Mouse (Mus musculus) adrenal gland (tissue): ENCODE results near the gene Gm8332.
"Not testable (repeated sequence)": the region's sequence is repeated elsewhere in the genome, so short reads cannot be mapped to it uniquely, and the experiment has no call there.

ENCODE experiments used
- intact Hi-C: fragments of 180-260 bp; cut with DNase I; formaldehyde crosslinking; loops from one replicate; pipeline ENCODE4 v1.15.1; 2025
- long read RNA-seq, 2 experiments: library from polyadenylated mRNA; unstranded; transcript quantifications; one replicate each; pipeline ENCODE4 v2.0.0; 2020; ENCODE audit warnings: borderline replicate concordance in 1 of 2; ENCODE audit not compliant: insufficient replicate concordance in 1 of 2

Gm8332 gene
- long read RNA-seq, experiment 1, result 0 reads
- long read RNA-seq, experiment 2, result 0 reads

DNA sequence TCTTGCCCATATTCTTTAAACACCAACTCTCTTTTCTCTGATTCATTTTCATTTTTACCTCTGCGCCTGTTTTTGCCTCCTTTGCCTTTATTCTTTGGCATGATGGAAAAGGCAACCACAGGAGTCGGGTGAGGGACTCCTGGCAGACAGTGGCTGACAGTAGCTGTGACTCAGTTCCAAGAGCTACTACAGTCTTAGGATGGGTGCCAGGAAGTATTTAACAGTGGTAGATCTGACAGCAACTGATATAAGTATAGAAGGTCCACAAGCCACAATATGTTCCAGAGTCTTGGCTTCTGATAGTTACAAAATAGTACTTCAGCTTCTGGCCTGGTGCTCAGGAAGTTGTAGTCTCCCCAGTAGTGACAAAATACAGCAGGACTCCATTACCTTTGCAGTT is at the start of gene Gm8332:
Gene Gm8332, minus strand, starts transcription at position 101 of the 400 bp plus-strand sequence.
- intact Hi-C loops, result not testable (repeated sequence)

DNA sequence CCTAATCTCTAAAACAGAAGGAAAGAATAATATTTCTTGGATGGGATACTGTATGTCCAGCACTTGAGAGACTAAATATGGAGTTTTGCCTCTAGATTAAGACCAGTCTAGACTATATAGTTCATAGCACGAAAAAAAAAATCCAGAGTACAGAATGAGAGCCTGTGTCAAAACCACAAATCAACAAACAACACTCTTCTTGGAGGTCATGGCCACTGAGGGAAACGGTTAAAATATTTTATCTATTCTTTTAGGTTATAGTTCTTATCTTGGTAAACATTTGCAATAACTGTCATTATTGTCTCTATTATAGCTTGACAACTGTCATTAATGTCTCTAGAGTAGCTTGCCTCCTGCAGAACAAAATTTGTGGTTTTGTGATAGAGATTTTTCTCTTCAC is 47.3 kb upstream of the Gm8332 start:
- intact Hi-C loops, result not testable (repeated sequence)

DNA sequence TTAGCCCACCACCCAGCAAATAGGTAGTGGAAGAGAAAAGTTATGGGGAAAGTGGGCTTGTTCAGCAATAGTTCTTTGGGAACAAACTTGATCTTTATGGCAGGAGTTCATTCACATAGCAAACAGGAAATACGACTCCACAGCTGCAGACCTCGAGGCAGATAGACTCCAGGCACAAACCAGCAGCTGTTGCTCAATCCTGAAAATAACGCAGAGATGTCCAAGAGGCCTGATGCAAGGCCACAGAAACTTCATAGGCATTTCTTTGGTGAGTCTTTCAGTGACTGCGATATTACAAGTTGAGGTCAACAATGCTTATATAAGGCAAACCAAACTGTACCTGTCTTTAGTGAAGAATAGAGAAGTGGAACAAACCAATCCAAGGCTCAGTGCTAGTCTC is 43.2 kb upstream of the Gm8332 start:
- intact Hi-C loops, result not testable (repeated sequence)

DNA sequence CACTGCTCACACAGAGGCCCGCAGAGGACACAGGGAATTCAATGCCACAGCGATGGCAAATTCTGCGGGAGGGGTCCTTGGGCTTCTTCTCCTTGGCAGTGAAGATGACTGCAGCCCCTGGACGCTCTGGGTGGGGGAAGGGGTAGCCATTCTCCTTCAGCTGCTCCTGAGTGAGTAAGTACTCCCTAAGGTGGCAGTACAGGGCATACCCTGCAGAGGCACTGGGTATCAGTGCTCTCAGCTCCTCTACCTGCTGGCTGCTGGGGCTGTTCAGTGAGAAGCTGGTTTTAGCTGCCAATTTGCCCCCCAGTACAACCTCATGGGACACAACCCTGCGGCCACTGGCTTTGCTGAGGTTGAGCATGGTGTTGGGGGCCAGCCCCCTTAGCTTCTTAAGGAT is 35.3 kb upstream of the Gm8332 start:
- intact Hi-C loops, result not testable (repeated sequence)

DNA sequence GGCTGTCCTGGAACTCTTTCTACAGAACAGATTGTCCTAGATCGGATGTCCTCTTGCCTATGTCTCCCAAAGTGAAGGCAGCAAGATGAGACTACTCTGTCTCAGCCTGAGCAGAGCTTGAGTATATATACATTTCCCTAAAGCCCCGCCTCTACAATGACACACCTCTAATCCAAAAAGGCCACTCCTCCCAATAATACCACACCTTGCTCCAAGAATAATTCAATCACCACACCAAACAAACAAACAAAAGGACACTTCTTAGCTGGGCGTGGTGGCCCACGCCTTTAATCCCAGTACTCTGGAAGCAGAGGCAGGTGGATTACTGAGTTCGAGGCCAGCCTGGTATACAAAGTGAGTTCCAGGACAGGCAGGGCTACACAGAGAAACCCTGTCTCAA is 24.5 kb upstream of the Gm8332 start, which contains the start of gene Gm5662:
Gene Gm5662, minus strand, starts transcription at position 101 of the 400 bp plus-strand sequence.
- intact Hi-C loops, result not testable (repeated sequence)

DNA sequence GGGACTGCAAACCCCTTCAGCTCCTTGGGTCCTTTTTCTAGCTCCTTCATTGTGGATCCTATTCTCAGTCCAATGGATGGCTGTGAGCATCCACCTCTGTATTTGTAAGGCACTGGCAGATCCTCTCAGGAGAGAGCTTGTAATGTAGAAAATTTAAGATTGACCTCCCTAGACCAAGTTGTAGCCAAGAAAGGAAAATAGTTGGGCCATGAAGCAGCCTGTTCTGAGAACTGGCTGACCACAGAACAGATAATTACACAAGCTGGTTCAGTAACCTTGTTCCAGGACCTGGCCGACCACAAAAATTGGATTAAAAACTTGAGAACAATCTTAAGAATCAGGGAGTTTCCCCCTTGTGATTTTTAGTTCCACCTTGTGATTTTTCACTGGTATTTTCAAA is 7.3 kb upstream of the Gm8332 start:
- intact Hi-C loops, result no loop called here

DNA sequence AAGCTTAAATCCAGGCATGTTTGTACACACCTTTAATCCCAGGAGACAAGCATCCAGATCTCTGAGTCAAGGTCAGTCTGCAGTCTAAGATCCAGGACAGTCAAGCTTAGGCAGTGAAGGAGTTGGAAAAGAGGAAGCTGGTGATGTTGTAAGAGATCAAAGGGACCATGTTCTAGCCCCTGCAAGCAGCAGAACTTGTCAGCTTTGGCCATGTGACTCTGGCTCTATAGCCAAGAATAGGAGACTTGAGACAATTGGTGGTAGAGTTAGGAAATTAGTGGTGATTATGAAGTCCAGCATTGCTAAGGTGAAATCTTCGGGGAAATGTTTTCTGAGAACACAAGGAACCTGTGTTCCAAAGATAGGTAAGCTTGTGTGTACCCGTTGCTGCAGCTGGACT is 6.0 kb upstream of the Gm8332 start:
- intact Hi-C loops, result not testable (repeated sequence)

DNA sequence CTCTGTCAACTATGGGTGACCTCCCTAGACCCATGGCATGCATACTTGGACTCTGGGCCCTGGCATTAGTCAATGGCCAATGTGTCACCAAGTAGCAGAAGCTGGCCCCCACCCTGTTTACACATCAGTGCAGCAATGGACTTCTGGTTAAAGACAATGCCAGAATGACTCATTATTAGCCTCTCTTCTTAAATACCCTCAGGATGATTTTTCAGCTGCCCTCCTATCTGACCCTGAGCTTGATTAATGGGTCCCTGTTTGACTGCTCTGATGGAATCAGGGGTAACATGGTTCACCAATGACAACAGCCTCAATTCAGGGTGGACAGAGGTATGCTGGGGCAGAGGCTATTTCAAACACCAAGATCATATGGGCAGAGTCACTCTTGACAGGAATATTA is 4.1 kb downstream of the Gm8332 start:
- intact Hi-C loops, result not testable (repeated sequence)

DNA sequence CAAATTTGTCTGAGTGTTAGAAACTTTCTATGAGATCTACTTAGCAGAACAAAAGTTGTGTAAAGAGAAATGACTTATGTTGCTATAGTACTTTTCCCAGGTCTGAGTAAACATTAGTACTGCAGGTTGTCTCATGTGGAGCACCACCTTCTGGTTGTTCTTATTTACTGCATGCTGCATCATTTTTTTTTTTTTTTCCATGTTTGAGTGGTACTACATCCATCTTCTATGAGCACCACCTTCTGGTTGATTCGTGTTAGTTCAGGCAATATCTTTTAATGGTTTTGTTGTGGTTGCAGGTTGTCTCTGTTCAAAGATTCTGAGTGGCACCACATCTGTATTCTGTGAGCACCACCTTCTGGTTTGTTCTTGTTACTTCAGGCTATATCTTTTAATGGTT is 7.0 kb downstream of the Gm8332 start:
- intact Hi-C loops, result not testable (repeated sequence)

DNA sequence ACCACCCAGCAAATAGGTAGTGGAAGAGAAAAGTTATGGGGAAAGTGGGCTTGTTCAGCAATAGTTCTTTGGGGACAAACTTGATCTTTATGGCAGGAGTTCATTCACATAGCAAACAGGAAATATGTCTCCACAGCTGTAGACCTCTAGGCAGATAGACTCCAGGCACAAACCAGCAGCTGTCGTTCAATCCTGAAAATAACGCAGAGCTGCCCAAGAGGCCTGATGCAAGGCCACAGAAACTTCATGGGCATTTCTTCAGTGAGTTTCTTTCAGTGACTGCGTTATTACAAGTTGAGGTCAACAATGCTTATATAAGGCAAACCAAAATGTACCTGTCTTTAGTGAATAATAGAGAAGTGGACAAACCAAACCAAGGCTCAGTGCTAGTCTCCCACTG is 30.5 kb downstream of the Gm8332 start:
- intact Hi-C loops, result no loop called here

DNA sequence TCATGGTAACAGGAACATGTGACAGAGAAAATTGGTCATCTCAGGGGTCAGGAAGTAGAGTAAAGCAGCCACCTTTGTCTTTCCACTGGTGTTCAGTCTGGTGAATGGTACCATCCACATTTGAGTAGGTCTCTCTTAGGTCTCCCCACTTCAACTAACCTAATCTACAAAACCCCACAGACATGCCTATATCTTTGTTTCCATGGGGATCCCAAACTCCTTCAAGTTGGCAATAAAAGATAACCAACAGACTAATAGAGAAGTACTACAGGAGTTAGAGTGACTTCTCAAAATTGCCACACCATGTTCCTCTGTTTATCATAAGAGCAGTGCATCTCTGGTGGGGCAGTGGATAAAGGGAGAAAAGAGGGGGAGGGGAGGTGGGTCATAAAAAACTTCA is 31.8 kb downstream of the Gm8332 start:
- intact Hi-C loops, result not testable (repeated sequence)

DNA sequence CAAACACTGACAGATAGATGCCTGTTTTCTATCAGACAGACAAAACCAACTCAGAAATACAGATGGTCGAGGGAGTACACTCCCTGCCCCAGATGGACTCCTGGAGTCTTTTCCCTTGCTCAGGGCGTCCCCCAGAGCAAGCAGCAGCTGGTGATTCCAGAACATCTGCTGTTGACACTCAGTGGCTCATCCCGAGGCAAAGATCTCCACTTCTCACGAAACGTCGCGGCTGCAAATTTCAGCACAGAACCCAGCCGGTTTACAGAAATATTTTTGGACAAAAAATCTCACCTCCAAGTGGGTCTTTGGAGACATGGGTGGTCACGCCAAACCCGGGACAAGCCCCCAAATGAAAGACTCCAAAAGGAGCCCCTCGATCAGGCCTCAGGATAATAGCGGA is 35.3 kb downstream of the Gm8332 start:
- intact Hi-C loops, result no loop called here

DNA sequence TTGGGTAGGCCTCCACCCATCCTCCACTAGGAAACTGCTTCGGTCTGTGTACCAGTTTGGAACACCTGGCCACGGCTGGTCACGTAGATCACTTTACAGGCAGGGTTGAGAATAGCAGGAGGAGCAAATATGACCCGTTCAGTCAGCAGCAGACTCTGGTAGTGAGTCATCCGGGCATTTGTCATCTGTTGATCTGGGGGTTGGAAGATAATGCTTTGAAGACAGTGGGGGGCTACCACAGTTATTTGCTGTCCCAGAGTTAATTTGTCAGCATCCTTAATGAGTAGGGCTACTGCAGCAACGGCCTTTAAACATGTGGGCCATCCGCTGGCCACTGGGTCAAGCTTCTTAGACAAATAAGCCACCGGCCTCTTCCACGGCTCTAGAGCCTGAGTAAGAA is 38.4 kb downstream of the Gm8332 start:
- intact Hi-C loops, result not testable (repeated sequence)

DNA sequence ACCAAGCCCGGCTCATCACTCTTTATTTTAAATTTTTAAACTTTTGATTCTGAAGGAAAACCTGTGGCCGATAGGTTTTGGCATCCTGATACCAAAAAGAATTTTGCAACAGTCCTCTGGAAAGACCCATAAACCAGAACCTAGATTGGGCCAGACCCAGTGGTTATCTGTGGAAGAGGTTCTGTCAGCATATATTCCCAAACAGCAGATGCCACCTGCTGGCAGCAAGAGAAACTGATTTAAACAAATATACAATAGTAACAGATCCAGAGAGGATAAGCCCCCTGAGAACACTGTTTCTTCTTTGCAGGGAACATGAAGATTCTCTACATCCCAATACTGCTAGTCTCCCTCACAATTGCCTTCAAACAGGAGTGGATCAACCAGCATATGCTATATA is 47.0 kb downstream of the Gm8332 start:
- intact Hi-C loops, result loop anchor here (10.0 kb wide), 1 partner anchor 628 kb away; no protein-coding TSS in a partner anchor
